Mouse (Mus musculus): Measurements from ENCODE around the gene Cyp21a1.
A peak's percentile ranks its signal among the peaks of the same experiment; 100 is the strongest.
"Not testable (repeated sequence)": the region's sequence is repeated elsewhere in the genome, so short reads cannot be mapped to it uniquely, and the experiment has no call there.

Cyp21a1 gene

GRCm38 (mm10) chr17:34804301-34804700 is at the start of gene Cyp21a1:
TSS of gene Cyp21a1 (minus strand) at chr17:34804561.
- DNase-seq (ENCODE audit: low read depth, low spot score): not testable (repeated sequence)

DNA sequence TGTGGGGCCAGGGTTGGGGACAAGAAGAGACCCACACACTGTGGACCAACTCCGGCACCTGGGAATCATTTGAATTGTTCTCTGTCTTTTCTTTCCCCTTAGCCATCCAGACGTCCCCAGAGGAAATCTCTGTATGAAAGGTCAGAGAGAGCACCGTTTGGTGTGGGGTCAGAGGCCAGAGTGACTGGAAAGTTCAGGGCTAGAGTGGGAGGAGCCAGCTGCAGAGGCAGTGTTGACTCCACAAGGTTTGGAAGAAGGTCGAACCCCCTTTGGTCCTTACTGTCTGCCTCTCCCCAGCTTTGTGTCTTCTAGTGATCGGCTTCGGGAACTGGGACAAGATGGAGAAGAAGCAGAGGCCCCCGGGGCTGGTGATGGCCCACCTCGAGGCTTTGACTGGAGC is 49.1 kb upstream of the Cyp21a1 start:
- DNase-seq (ENCODE audit: low read depth, low spot score): no peak

DNA sequence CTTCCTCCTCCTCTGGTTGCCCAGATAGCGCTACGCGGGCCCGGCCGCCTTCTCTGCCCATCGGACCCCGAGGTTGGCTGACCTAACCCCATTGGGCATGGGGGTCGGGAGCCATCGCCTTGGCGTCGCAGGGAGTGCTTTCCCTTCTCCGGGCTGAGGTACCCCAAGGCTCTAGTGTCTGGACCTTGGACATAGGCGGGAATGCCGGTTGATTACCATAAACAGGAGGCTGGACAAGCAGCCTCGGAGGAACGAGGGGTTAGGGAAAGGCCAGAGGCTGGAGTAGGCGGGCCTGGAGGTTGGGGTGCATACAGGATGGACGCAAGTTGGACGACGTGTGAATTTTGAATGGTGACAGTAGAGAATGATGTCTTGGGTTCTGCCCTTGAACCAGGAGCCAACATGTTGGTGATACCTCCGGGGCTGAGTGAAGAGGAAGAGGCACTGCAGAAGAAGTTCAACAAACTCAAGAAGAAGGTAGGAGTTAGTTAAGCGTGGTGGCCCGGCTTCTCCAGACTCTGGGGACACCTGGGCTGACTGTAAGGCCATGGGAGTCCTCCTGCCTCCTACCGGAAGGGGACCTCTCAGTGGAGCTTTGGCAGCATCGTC is 46.3 kb upstream of the Cyp21a1 start:
- DNase-seq (ENCODE audit: low read depth, low spot score): no peak

GRCm38 (mm10) chr17:34849722-34850516 is 45.6 kb upstream of the Cyp21a1 start, which contains the start of the genes Skiv2l and Nelfe:
TSS of gene Skiv2l (minus strand) at chr17:34850210.
TSS of gene Nelfe (plus strand) at chr17:34850391.
- DNase-seq (ENCODE audit: low read depth, low spot score): peak; percentile 91

- DNase-seq (ENCODE audit: low read depth, low spot score): no peak
Observed at GRCm38 (mm10) chr17:34847615-34848014, 43.3 kb upstream of the Cyp21a1 start.

- DNase-seq (ENCODE audit: low read depth, low spot score): no peak
Observed at GRCm38 (mm10) chr17:34847192-34847591, 42.8 kb upstream of the Cyp21a1 start.

DNA sequence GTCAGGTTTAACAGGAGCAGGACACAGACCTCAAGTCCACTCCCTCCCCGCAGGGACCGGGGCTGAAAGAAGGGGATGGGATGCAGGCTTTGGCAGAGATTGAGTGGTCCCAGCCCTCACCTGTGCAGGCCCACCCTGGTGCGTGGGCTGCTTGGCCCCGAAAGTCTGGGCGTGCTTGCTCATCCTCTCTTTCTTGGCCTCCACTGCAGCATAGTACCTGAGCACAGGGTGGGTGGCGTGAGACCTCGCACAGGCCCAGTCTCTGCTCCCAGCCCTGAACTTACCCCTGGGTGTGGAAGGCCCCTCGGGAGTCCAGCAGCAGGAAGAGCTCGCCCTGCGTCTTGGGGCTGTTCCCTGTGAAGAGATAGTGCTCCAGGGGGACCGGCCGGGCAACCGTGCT is 40.5 kb upstream of the Cyp21a1 start:
- no peak for DNase-seq (ENCODE audit: low read depth, low spot score)

DNA sequence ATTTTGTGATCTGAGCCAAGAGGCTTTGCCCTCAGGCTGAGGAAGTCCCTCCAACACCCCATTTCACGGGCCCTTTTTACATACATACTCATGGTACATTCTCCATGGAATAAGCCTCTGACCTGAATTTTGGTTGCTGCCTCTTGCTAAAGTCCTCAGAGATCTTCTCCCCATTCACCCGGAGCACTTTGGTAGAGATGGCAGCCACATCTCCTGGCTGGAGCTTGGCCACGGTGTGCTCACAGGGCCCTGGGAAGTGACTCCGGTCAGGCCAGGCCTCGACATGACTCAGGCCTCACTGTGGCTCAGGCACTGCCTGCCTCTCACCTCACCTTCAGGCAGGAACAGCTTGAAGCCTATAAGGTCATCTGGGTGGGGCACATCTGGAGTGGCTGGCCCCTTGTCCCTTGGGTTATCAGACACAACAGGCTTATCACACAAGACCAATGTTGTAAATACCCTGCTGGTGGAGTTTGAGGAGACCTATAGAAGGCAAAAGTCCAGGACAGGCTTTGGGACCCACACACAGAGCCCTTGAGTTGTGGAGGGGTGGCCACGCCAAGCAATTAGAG is 36.5 kb upstream of the Cyp21a1 start:
- DNase-seq (ENCODE audit: low read depth, low spot score): no peak

DNA sequence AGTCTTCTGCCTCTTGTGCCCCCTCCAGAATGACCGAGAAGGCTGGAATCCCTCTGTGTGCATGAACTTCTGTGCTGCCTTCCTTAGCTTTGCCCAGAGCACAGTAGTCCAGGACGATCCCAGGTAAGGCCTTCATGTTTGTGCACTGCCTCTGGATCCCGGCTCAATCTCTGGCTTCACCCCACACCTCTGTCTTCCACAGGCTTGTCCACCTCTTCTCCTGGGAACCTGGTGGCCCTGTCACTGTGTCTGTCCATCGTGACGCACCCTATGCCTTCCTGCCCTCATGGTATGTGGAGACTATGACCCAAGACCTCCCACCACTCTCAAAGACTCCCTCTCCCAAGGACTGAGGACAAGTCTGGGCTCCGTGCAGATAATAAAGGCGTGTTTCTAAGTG is 34.4 kb upstream of the Cyp21a1 start:
- no peak for DNase-seq (ENCODE audit: low read depth, low spot score)

DNA sequence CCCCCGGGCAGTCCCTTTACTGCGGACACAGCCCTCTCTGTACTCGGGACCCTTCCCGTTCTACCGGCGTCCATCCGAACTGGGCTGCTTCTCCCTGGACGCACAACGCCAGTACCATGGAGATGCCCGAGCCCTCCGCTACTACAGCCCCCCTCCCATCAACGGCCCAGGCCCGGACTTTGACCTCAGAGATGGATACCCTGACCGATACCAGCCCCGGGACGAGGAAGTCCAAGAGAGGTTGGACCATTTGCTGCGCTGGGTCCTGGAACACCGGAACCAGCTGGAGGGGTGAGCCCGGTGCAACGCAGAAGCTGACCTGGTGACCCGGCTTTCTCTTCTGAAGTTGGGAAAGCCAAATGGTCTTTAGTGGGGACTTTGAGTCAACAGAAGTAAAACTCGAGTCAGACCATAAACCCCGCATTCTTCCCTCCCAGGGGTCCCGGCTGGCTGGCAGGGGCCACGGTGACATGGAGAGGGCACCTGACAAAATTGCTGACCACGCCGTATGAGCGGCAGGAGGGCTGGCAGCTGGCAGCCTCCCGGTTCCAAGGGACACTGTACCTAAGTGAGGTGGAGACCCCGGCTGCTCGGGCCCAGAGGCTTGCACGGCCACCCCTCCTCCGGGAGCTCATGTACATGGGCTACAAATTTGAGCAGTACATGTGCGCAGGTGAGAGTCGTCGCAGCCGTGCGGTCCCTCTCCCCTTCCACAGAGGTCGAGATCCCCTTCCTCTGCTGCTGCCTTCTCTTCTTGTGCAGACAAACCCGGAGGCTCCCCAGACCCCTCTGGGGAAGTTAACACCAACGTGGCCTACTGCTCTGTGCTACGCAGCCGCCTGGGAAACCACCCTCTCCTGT is 33.3 kb upstream of the Cyp21a1 start:
- DNase-seq (ENCODE audit: low read depth, low spot score): no peak

DNA sequence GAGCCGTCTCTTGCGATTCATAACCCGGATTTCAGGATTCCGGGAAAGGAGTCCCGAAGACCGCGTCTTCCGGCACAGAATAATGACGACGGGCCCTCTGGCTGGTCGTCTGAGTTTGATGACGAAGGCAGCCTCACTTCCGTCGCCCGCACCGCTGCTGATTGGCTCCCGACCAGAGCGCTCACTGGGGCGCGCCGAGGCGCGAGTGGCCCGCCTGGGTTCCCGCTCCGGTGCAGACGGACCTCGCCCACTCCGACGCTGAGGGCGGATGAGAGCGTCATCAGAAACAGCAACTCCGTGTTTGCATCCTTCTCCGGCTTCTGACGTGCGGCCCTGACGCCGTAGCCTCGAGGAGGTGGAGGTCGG is 32.5 kb upstream of the Cyp21a1 start, which contains the start of the genes Stk19 and Dxo:
Stk19 (minus strand) TSS at position 90 of the 366 bp plus-strand sequence.
Dxo (plus strand) TSS at position 164 of the 366 bp plus-strand sequence.
- DNase-seq (ENCODE audit: low read depth, low spot score): peak; percentile 94

DNA sequence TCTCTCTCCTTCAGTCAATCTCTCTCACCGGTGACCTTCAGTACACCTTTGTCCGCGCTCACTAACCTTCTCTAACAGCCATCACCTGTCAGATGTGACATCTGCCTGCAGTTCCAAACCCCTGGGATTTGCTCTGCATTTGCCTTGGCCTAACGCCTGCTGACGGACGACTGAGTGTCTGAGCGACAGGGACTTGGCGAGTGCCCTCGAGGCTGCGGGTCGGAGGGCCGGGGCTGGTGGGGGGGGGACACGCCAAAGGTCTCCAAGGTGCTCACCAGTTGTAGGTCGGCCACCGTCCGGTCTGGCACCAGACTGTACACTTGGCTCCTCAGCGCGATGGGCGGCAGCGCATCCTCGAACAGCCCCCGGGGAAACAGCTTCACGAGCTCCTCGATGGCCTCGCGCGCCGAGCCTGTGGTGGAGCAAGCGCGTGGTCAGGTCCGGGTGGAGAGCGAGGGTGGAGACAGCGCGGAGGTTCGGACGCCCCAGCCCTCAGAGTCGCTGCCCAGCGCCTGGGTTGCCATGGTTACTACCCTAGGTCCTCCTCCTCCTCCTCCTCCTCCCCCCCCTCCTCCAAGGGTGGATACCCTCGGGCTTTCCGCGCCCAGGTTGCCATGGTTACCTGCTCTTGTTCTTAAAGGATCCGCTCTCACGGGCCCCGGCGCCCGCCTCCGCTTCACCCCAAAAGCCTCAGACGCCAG is 31.9 kb upstream of the Cyp21a1 start:
- no peak for DNase-seq (ENCODE audit: low read depth, low spot score)

DNA sequence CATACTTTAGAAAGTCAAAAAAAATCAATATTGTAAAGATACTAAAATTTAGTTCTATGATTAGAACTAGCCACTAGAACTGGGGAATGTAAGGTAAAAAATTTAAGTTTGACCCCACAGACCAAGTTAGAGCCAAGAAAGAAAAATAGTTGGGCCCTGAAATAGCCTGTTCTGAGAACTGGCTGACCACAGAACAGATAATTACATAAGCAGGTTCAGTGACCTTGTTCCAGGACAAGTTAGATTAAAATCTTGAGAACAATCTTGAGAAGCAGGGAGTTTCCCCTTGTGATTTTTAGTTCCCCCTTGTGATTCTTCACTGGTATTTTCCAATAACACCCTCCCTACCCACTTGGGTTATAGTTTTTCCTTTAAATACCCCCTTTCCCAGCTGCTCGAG is 26.4 kb upstream of the Cyp21a1 start:
- DNase-seq (ENCODE audit: low read depth, low spot score): not testable (repeated sequence)

DNA sequence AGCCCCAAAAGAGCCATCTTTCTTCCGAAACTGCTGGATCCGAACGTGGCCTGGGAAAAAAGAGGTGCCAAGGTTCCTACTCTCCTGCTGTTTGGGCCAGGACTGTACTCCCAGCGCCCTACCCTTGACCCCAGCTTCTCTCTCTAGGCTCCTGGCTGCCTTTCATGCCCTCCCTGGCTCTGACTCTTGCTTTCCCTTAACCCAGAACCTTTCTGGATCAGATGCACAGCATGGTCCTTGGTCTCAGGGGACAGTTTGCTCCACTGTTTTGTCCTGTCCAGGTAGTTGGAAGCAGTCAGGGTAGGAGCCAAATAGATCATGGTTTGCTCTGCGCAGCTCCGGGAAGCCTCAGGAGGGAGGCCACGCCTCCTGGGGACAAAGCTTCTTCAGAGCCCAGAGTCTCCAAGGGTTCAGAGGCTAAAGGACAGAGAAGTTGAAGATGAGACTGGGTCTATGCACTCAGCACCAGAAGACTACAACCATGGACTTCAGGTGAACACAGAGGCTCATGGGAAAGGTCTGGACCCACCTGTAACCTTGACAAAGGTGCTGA is 10.5 kb upstream of the Cyp21a1 start:
- DNase-seq (ENCODE audit: low read depth, low spot score): no peak

- DNase-seq (ENCODE audit: low read depth, low spot score): peak; percentile 38
Observed at GRCm38 (mm10) chr17:34813747-34814146, 9.4 kb upstream of the Cyp21a1 start.

GRCm38 (mm10) chr17:34811275-34811674 is 6.9 kb upstream of the Cyp21a1 start:
- DNase-seq (ENCODE audit: low read depth, low spot score): no peak

- DNase-seq (ENCODE audit: low read depth, low spot score): not testable (repeated sequence)
Observed at GRCm38 (mm10) chr17:34810811-34811210, 6.5 kb upstream of the Cyp21a1 start.

- DNase-seq (ENCODE audit: low read depth, low spot score): not testable (repeated sequence)
Observed at GRCm38 (mm10) chr17:34810411-34810810, 6.0 kb upstream of the Cyp21a1 start.

DNA sequence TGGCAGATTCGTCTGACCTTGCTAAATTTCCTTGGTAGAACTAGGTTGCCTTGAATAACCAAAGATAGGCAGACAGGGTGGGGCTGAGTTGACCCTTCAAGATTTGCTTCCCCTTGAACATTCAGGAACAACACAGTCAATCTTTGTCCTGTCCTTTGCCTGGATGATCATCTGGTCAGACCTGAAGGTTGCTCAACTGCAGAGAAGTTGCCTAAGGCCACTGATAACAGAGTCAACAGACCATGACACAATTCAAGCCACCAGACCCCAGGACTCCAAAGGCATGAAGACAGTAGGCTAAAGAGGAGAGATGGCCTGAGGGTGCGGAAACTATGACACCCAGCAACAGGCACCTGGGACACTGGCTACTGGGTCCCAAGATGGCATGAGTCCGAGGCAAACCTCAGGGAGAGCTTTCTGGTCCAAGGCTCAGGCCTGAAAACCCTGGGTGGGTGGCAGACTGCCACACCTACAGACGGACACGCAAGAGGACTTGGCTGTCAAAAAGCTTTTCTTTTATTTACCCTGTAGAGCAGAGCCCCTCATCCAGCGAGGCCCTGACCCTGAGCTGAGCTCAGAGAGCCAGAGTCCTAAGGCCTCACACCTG is 4.3 kb upstream of the Cyp21a1 start:
- no peak for DNase-seq (ENCODE audit: low read depth, low spot score)

DNA sequence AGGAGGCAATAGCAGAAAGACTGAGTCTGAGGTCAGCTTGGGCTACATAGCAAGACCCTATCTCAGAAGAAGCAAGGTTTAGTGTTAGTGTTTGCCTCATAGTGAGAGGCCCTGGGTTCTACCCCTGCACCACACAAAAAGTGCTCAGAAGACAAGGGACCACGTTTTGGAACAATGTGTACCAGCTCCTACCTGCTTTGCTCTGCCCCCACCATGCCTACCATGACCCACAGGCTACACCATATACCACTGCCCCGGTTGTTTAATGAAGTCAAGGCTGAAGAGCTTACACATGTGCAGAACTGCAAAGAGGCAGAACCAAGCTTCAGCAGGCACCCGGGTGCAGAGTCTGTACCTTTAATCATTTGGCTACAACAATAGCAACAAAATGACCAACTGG is 2.8 kb upstream of the Cyp21a1 start:
- DNase-seq (ENCODE audit: low read depth, low spot score): no peak

All from WW6 (cell line).